Mouse (Mus musculus) monocyte, adult 5-6 weeks (primary cell): Measurements from ENCODE around the gene Brca1. TPM values are rescaled to one million over a fixed set of nuclear protein-coding genes. Genes with fewer than 3 reads are reported as not detected.
"Not testable (repeated sequence)": the region's sequence is repeated elsewhere in the genome, so short reads cannot be mapped to it uniquely, and the experiment has no call there.

Experiments
- ATAC-seq: fragments of 153-309, 156-312 bp; replicated peaks from 2 replicates; pipeline ENCODE4 v1.8.0; 2017; ENCODE audit warnings: mild to moderate bottlenecking; ENCODE audit not compliant: low TSS enrichment, insufficient number of reproducible peaks, severe bottlenecking, poor library complexity, low FRiP score
- total RNA-seq: library from RNA; stranded (forward); fragments of 200-1000, 200-491, 200-594 nt; gene quantifications from 3 replicates; pipeline ENCODE4 v1.2.3, GENCODE M21; 2017

The Brca1 gene
- total RNA-seq, 1 experiment from 2014 or later = 8.0 TPM

- no peak for ATAC-seq
Measured at GRCm38 (mm10) chr11:101477552-101478211, 74.1 kb downstream of the Brca1 start.

- no peak for ATAC-seq
Measured at GRCm38 (mm10) chr11:101477194-101477551, 74.6 kb downstream of the Brca1 start.

GRCm38 (mm10) chr11:101476361-101476760, 75.4 kb downstream of the Brca1 start:
- not testable (repeated sequence) for ATAC-seq

- ATAC-seq = no peak
Measured at GRCm38 (mm10) chr11:101474298-101474697, 77.5 kb downstream of the Brca1 start.

GRCm38 (mm10) chr11:101473686-101474085, 78.1 kb downstream of the Brca1 start:
- ATAC-seq = not testable (repeated sequence)

GRCm38 (mm10) chr11:101472336-101472735, 79.4 kb downstream of the Brca1 start:
- no peak for ATAC-seq

GRCm38 (mm10) chr11:101471926-101472325, 79.8 kb downstream of the Brca1 start:
- no peak for ATAC-seq

- no peak for ATAC-seq
Measured at GRCm38 (mm10) chr11:101470206-101470605, 81.5 kb downstream of the Brca1 start.

GRCm38 (mm10) chr11:101469155-101469554, 82.6 kb downstream of the Brca1 start:
- ATAC-seq = no peak

- no peak for ATAC-seq
Measured at GRCm38 (mm10) chr11:101468731-101469130, 83.0 kb downstream of the Brca1 start.

- no peak for ATAC-seq
Measured at GRCm38 (mm10) chr11:101468263-101468688, 83.5 kb downstream of the Brca1 start.

- peak; percentile 45 for ATAC-seq
Measured at GRCm38 (mm10) chr11:101467477-101468262, 84.1 kb downstream of the Brca1 start.

GRCm38 (mm10) chr11:101466552-101466950, 85.2 kb downstream of the Brca1 start:
- not testable (repeated sequence) for ATAC-seq

- ATAC-seq = peak; percentile 49; the same call in 1 of the 2 replicates
Measured at GRCm38 (mm10) chr11:101465869-101466551, 85.7 kb downstream of the Brca1 start, which contains the start of gene Vat1. Gene Vat1, minus strand, starts transcription at chr11:101466230.

GRCm38 (mm10) chr11:101465101-101465868, 86.5 kb downstream of the Brca1 start:
- ATAC-seq = peak; percentile 44

GRCm38 (mm10) chr11:101464211-101465100, 87.3 kb downstream of the Brca1 start, which contains the start of gene Rnd2:
Gene Rnd2, plus strand, starts transcription at chr11:101464999.
- ATAC-seq = no peak

- ATAC-seq = no peak
Measured at GRCm38 (mm10) chr11:101462583-101463440, 88.9 kb downstream of the Brca1 start.
